Comparison of ENCODE assay signal across 9 mouse cellular contexts in the genomic region with DNA sequence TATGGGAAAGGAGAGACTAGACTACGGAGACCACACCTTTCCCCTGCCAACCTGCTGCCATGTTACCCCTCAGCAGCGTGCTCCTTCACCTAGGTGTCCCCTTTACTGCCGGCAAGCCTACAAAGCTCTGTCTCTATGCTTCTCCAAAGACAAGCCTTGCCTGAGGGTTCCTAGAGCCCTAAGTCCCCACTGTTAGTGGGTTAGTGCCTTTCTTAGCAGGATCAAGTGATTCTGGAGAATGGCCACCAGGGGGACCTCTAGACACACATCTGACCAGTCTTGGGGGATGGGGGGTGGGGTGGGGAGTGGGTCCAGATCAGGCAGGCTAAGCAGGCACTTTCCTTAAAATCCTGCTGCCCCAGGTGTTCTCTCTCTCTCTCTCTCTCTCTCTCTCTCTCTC. TPM values are rescaled to one million over a fixed set of nuclear protein-coding genes. Genes with fewer than 3 reads are reported as not detected.
A peak's percentile ranks its signal among the peaks of the same experiment; 100 is the strongest.
DNase-seq lines count a peak whose midpoint lies in the region; ATAC-seq and TF ChIP-seq lines count a peak whose summit lies in the region.
"Had no signal": no experiment of that assay in that cellular context is flagged by ENCODE, and none has a peak within 500 bp of the region (broad histone marks: within the 10 kb centered on the region; RNA-seq: fewer than 3 reads in every experiment).

No protein-coding gene starts in this region.

- H3K9me3 ChIP-seq in forebrain, embryonic 14.5 days (replicated peaks; ENCODE audit: control insufficient read depth, low read length), result no peaks in the 10 kb centered on the region
- H3K9me3 ChIP-seq in limb, embryonic 11.5 days (ENCODE audit: control insufficient read depth, low read length), result no peaks in the 10 kb centered on the region
- H3K9me3 ChIP-seq in neural tube, embryonic 11.5 days (ENCODE audit: control insufficient read depth, low read length), result no peaks in the 10 kb centered on the region
- H3K9me3 ChIP-seq: lung, embryonic 15.5 days had no signal

- H3K9ac ChIP-seq in forebrain, embryonic 14.5 days (ENCODE audit: low read length), result no peak overlapping the region
- H3K9ac ChIP-seq in limb, embryonic 11.5 days (ENCODE audit: low read length), result no peak overlapping the region
- no peak overlapping the region for H3K9ac ChIP-seq in neural tube, embryonic 11.5 days (ENCODE audit: low read length)
- H3K9ac ChIP-seq: lung, embryonic 15.5 days had no signal

- H3ac ChIP-seq in C2C12 (ENCODE audit: control insufficient read depth, insufficient read length, low read depth), result peak overlapping the region; percentile 28

- no peak overlapping the region for H3K4me2 ChIP-seq in forebrain, embryonic 14.5 days (ENCODE audit: low read length)
- H3K4me2 ChIP-seq in limb, embryonic 11.5 days (ENCODE audit: low read depth, severe bottlenecking), result no peak overlapping the region
- H3K4me2 ChIP-seq in neural tube, embryonic 11.5 days (ENCODE audit: low read depth), result no peak overlapping the region
- H3K4me2 ChIP-seq: lung, embryonic 15.5 days had no signal

- no peaks in the 10 kb centered on the region for H3K4me1 ChIP-seq in forebrain, embryonic 14.5 days (ENCODE audit: control insufficient read depth, insufficient read depth, low read length)
- no peaks in the 10 kb centered on the region for H3K4me1 ChIP-seq in limb, embryonic 11.5 days (ENCODE audit: control insufficient read depth, insufficient read depth, low read length)
- no peaks in the 10 kb centered on the region for H3K4me1 ChIP-seq in neural tube, embryonic 11.5 days (ENCODE audit: control insufficient read depth, insufficient read depth, low read length)
- H3K4me1 ChIP-seq: lung, embryonic 15.5 days had no signal

- H3K4me3 ChIP-seq in C2C12 (ENCODE audit: insufficient read depth, poor library complexity, severe bottlenecking), result no peak overlapping the region
- H3K4me3 ChIP-seq in forebrain, embryonic 14.5 days (ENCODE audit: low read depth, low read length), result no peak overlapping the region
- no peak overlapping the region for H3K4me3 ChIP-seq in limb, embryonic 11.5 days (ENCODE audit: low read depth, low read length)
- H3K4me3 ChIP-seq in neural tube, embryonic 11.5 days (ENCODE audit: low read depth, low read length), result no peak overlapping the region
- H3K4me3 ChIP-seq: lung, embryonic 15.5 days had no signal

- H3K27me3 ChIP-seq in C2C12 (ENCODE audit: control insufficient read depth, insufficient read depth, insufficient read length), result peaks cover 4% of the 10 kb centered on the region
- no peaks in the 10 kb centered on the region; the same call in 1 of the 2 replicates for H3K27me3 ChIP-seq in forebrain, embryonic 14.5 days (replicated peaks; ENCODE audit: control insufficient read depth, insufficient read depth, low read length)
- H3K27me3 ChIP-seq in limb, embryonic 11.5 days (ENCODE audit: control insufficient read depth, insufficient read depth, low read length), result peaks cover 26% of the 10 kb centered on the region
- peaks cover 10% of the 10 kb centered on the region for H3K27me3 ChIP-seq in neural tube, embryonic 11.5 days (ENCODE audit: control insufficient read depth, insufficient read depth, low read length)

- no peaks in the 10 kb centered on the region for H3K79me3 ChIP-seq in C2C12 (ENCODE audit: low read depth)

- no peak for TF ChIP-seq CTCF in C2C12 (IDR thresholded peaks at IDR 0.05; ENCODE audit: control insufficient read depth, insufficient read depth, insufficient read length)

- WGBS in forebrain, embryonic 14.5 days, result 28% methylated on average over 3 of the region's 3 CpGs
- WGBS in limb, embryonic 11.5 days, result 21% methylated on average over 3 of the region's 3 CpGs
- WGBS in neural tube, embryonic 11.5 days, result 17% methylated on average over 3 of the region's 3 CpGs

- H3K79me2 ChIP-seq in C2C12 (ENCODE audit: control insufficient read depth, insufficient read depth), result no peaks in the 10 kb centered on the region

- intact Hi-C loops in heart, postnatal 10 days (cut with DNase I), result loop anchor here (1.0 to 10.0 kb wide), 2 partner anchors 61 to 133 kb away; a partner anchor contains a TSS
- intact Hi-C loops in heart, postnatal 25 days (cut with DNase I), result loop anchor here (1.0 kb wide), 1 partner anchor 61 kb away; no protein-coding TSS in a partner anchor

- no peak overlapping the region for H3K27ac ChIP-seq in forebrain, embryonic 14.5 days (ENCODE audit: low read depth, low read length)
- H3K27ac ChIP-seq in limb, embryonic 11.5 days (replicated peaks; ENCODE audit: low read depth, low read length), result no peak overlapping the region
- no peak overlapping the region for H3K27ac ChIP-seq in neural tube, embryonic 11.5 days (ENCODE audit: low read depth, low read length)
- H3K27ac ChIP-seq: lung, embryonic 15.5 days had no signal

- H3K36me3 ChIP-seq in C2C12 (ENCODE audit: control insufficient read depth, insufficient read depth), result no peaks in the 10 kb centered on the region
- H3K36me3 ChIP-seq in forebrain, embryonic 14.5 days (ENCODE audit: control insufficient read depth, insufficient read depth, low read length), result no peaks in the 10 kb centered on the region
- H3K36me3 ChIP-seq in limb, embryonic 11.5 days (ENCODE audit: control insufficient read depth, insufficient read depth, low read length), result no peaks in the 10 kb centered on the region
- H3K36me3 ChIP-seq in neural tube, embryonic 11.5 days (ENCODE audit: control insufficient read depth, insufficient read depth, low read length), result no peaks in the 10 kb centered on the region
- H3K36me3 ChIP-seq: lung, embryonic 15.5 days had no signal

- ATAC-seq in forebrain, embryonic 14.5 days, result peak; percentile 58
- ATAC-seq in limb, embryonic 11.5 days (ENCODE audit: insufficient number of reproducible peaks, low FRiP score, low TSS enrichment, low read depth), result no peak
- ATAC-seq in neural tube, embryonic 11.5 days (ENCODE audit: insufficient read depth, low FRiP score, low TSS enrichment), result no peak
- ATAC-seq in erythroid progenitor cell, adult 5-6 weeks (replicated peaks; ENCODE audit: low FRiP score, poor library complexity, severe bottlenecking), result no peak

- peak; percentile 37 to 61 for DNase-seq in heart, postnatal 10 days
- DNase-seq in heart, postnatal 25 days (ENCODE audit: low spot score), result no peak
- DNase-seq in adrenal gland, postnatal 36 days, result peak; percentile 46 to 68
- peak; percentile 80 for DNase-seq in forebrain, embryonic 14.5 days (ENCODE audit: low spot score)
- DNase-seq in limb, embryonic 11.5 days (ENCODE audit: low spot score), result peak; percentile 68
- peak; percentile 71 for DNase-seq in neural tube, embryonic 11.5 days (ENCODE audit: low spot score)

RNA-seq across cellular contexts. Expression of a gene that starts 1.2 kb away (rescaled TPM):
- under 1 TPM in 1 of 2 experiments, not detected in 1; 0.12 TPM for total RNA-seq in heart, postnatal 10 days (2021)
- total RNA-seq in heart, postnatal 25 days (2021), result under 1 TPM in 1 of 2 experiments, not detected in 1; 0.34 TPM
- polyA plus RNA-seq in C2C12 (2012; fragmentation: generic; extraction: Trizol), result 0.08 TPM
- not detected for total RNA-seq in adrenal gland, postnatal 36 days (2021)
- 0.21 TPM in 1 of 2 replicates, not detected in the other for polyA plus RNA-seq in forebrain, embryonic 14.5 days (2014; fragmentation: Nextera tagmentation; extraction: Ambion mirVana)
- not detected in 2 replicates for polyA plus RNA-seq in limb, embryonic 11.5 days (2014; fragmentation: Nextera tagmentation; extraction: Ambion mirVana)
- polyA plus RNA-seq in neural tube, embryonic 11.5 days (2014; fragmentation: Nextera tagmentation; extraction: Ambion mirVana), result 0.11 TPM in 1 of 2 replicates, not detected in the other
- total RNA-seq in erythroid progenitor cell, adult 5-6 weeks (2015; ENCODE audit: low replicate concordance), result 4.3 TPM in 1 of 2 replicates, not detected in the other
- 0.77 TPM in 1 of 2 replicates, not detected in the other for total RNA-seq in erythroid progenitor cell, adult 5-6 weeks (2017; ENCODE audit: low replicate concordance)

RNA-seq across cellular contexts. Expression of a gene that starts 6.6 kb away (rescaled TPM):
- 10 to 100 TPM; 21.2 to 21.9 TPM for total RNA-seq in heart, postnatal 10 days (2021)
- total RNA-seq in heart, postnatal 25 days (2021), result 10 to 100 TPM; 31.2 to 36.2 TPM
- 4.2 TPM for polyA plus RNA-seq in C2C12 (2012; fragmentation: generic; extraction: Trizol)
- total RNA-seq in adrenal gland, postnatal 36 days (2021), result 10 to 100 TPM; 29.7 to 36.4 TPM
- polyA plus RNA-seq in forebrain, embryonic 14.5 days (2014; fragmentation: Nextera tagmentation; extraction: Ambion mirVana), result 6.7 and 11.9 TPM in 2 replicates
- polyA plus RNA-seq in limb, embryonic 11.5 days (2014; fragmentation: Nextera tagmentation; extraction: Ambion mirVana), result 3.1 and 3.8 TPM in 2 replicates
- polyA plus RNA-seq in neural tube, embryonic 11.5 days (2014; fragmentation: Nextera tagmentation; extraction: Ambion mirVana), result 5.0 and 5.6 TPM in 2 replicates
- 5.0 and 5.8 TPM in 2 replicates for total RNA-seq in erythroid progenitor cell, adult 5-6 weeks (2015; ENCODE audit: low replicate concordance)
- 1.3 and 2.4 TPM in 2 replicates for total RNA-seq in erythroid progenitor cell, adult 5-6 weeks (2017; ENCODE audit: low replicate concordance)

RNA-seq across cellular contexts. Expression of a gene that starts 22.7 kb away (rescaled TPM):
- 10 to 100 TPM; 37.9 to 39.7 TPM for total RNA-seq in heart, postnatal 10 days (2021)
- 10 to 100 TPM; 25.1 to 27.7 TPM for total RNA-seq in heart, postnatal 25 days (2021)
- polyA plus RNA-seq in C2C12 (2012; fragmentation: generic; extraction: Trizol), result 79.9 TPM
- 100 to 1,000 TPM; 117 to 140 TPM for total RNA-seq in adrenal gland, postnatal 36 days (2021)
- polyA plus RNA-seq in forebrain, embryonic 14.5 days (2014; fragmentation: Nextera tagmentation; extraction: Ambion mirVana), result 263 and 331 TPM in 2 replicates
- 6.1 and 6.8 TPM in 2 replicates for polyA plus RNA-seq in limb, embryonic 11.5 days (2014; fragmentation: Nextera tagmentation; extraction: Ambion mirVana)
- 133 TPM in 2 replicates for polyA plus RNA-seq in neural tube, embryonic 11.5 days (2014; fragmentation: Nextera tagmentation; extraction: Ambion mirVana)
- not detected in 2 replicates for total RNA-seq in erythroid progenitor cell, adult 5-6 weeks (2015; ENCODE audit: low replicate concordance)
- not detected in 2 replicates for total RNA-seq in erythroid progenitor cell, adult 5-6 weeks (2017; ENCODE audit: low replicate concordance)

RNA-seq across cellular contexts. Expression of a gene that starts 26.2 kb away (rescaled TPM):
- 10 to 100 TPM; 14.9 to 17.2 TPM for total RNA-seq in heart, postnatal 10 days (2021)
- total RNA-seq in heart, postnatal 25 days (2021), result 10 to 100 TPM; 10.8 to 13.9 TPM
- polyA plus RNA-seq in C2C12 (2012; fragmentation: generic; extraction: Trizol), result not detected
- 1 to 10 TPM; 5.0 to 7.8 TPM for total RNA-seq in adrenal gland, postnatal 36 days (2021)
- polyA plus RNA-seq in forebrain, embryonic 14.5 days (2014; fragmentation: Nextera tagmentation; extraction: Ambion mirVana), result 1.9 and 2.5 TPM in 2 replicates
- not detected in 2 replicates for polyA plus RNA-seq in limb, embryonic 11.5 days (2014; fragmentation: Nextera tagmentation; extraction: Ambion mirVana)
- 0.12 TPM in 1 of 2 replicates, not detected in the other for polyA plus RNA-seq in neural tube, embryonic 11.5 days (2014; fragmentation: Nextera tagmentation; extraction: Ambion mirVana)
- total RNA-seq in erythroid progenitor cell, adult 5-6 weeks (2015; ENCODE audit: low replicate concordance), result not detected in 2 replicates
- not detected in 2 replicates for total RNA-seq in erythroid progenitor cell, adult 5-6 weeks (2017; ENCODE audit: low replicate concordance)

RNA-seq across cellular contexts. Expression of a gene that starts 34.7 kb away (rescaled TPM):
- total RNA-seq in heart, postnatal 10 days (2021), result 1 to 10 TPM; 3.3 to 3.7 TPM
- 1 to 10 TPM; 2.4 to 3.6 TPM for total RNA-seq in heart, postnatal 25 days (2021)
- 0.15 TPM for polyA plus RNA-seq in C2C12 (2012; fragmentation: generic; extraction: Trizol)
- not detected for total RNA-seq in adrenal gland, postnatal 36 days (2021)
- 1.1 and 2.2 TPM in 2 replicates for polyA plus RNA-seq in forebrain, embryonic 14.5 days (2014; fragmentation: Nextera tagmentation; extraction: Ambion mirVana)
- polyA plus RNA-seq in limb, embryonic 11.5 days (2014; fragmentation: Nextera tagmentation; extraction: Ambion mirVana), result 0.81 TPM in 1 of 2 replicates, not detected in the other
- 0.72 and 0.89 TPM in 2 replicates for polyA plus RNA-seq in neural tube, embryonic 11.5 days (2014; fragmentation: Nextera tagmentation; extraction: Ambion mirVana)
- total RNA-seq in erythroid progenitor cell, adult 5-6 weeks (2015; ENCODE audit: low replicate concordance), result not detected in 2 replicates
- not detected in 2 replicates for total RNA-seq in erythroid progenitor cell, adult 5-6 weeks (2017; ENCODE audit: low replicate concordance)

Comparison
In these comparisons a context has a peak if more than half of its experiments do, and no peak if none do; other contexts are left out.
1. RNA of a gene that starts 22.7 kb away (total RNA-seq): 117 to 140 TPM in adrenal gland, postnatal 36 days, 37.9 to 39.7 TPM in heart, postnatal 10 days and 25.1 to 27.7 TPM in heart, postnatal 25 days; not detected in erythroid progenitor cell, adult 5-6 weeks; every median in the first group is over 10 times any median in the second.